Mouse (Mus musculus): ENCODE data around the gene Eogt. TPM values are rescaled to one million over a fixed set of nuclear protein-coding genes. Genes with fewer than 3 reads are reported as not detected.
A peak's percentile ranks its signal among the peaks of the same experiment; 100 is the strongest.

Eogt gene
- polyA plus RNA-seq, 1 experiment from 2014 or later: 10.1 TPM

- Histone ChIP-seq H3K27ac (replicated peaks) (peak overlapping the region; percentile 57), H3K4me3 (peak overlapping the region; percentile 45)
- 14% methylated on average over 12 of the region's 12 CpGs for WGBS
Measured at GRCm38 (mm10) chr6:97101190-97101957, 47.6 kb downstream of the Eogt start.

GRCm38 (mm10) chr6:97082336-97082735, 66.6 kb downstream of the Eogt start:
- WGBS: 93% methylated on average over 2 of the region's 2 CpGs

More at GRCm38 (mm10) chr6:97101190-97101957, 47.6 kb downstream of the Eogt start:
- H3K9me3 ChIP-seq (replicated peaks): no peaks in the 10 kb centered on the region
- DNase-seq (ENCODE audit: low spot score): peak; percentile 15
- H3K27me3 ChIP-seq (ENCODE audit: low read depth, poor library complexity, severe bottlenecking): peaks cover 19% of the 10 kb centered on the region
- H3K36me3 ChIP-seq: no peaks in the 10 kb centered on the region
- peaks cover 31% of the 10 kb centered on the region for H3K4me1 ChIP-seq

GRCm38 (mm10) chr6:97080016-97080415, 69.0 kb downstream of the Eogt start:
- Histone ChIP-seq H3K9me3 (replicated peaks) (0 out of 2 replicates have a peak, but pooled peaks cover 3% of the 10 kb centered on the region), H3K27ac (replicated peaks) (no peak overlapping the region), H3K4me1 (peaks cover 17% of the 10 kb centered on the region), H3K27me3 (ENCODE audit: low read depth, poor library complexity, severe bottlenecking) (0 out of 2 replicates have a peak, but pooled peaks cover 4% of the 10 kb centered on the region), H3K4me3 (no peak overlapping the region), H3K36me3 (no peaks in the 10 kb centered on the region)
- 39% methylated on average over 9 of the region's 9 CpGs for WGBS
- DNase-seq (ENCODE audit: low spot score): no peak

More at GRCm38 (mm10) chr6:97082336-97082735, 66.6 kb downstream of the Eogt start:
- no peaks in the 10 kb centered on the region for H3K36me3 ChIP-seq
- 0 out of 2 replicates have a peak, but pooled peaks cover 3% of the 10 kb centered on the region for H3K9me3 ChIP-seq (replicated peaks)
- no peak overlapping the region for H3K4me3 ChIP-seq
- 0 out of 2 replicates have a peak, but pooled peaks cover 4% of the 10 kb centered on the region for H3K27me3 ChIP-seq (ENCODE audit: low read depth, poor library complexity, severe bottlenecking)
- peaks cover 17% of the 10 kb centered on the region for H3K4me1 ChIP-seq
- H3K27ac ChIP-seq (replicated peaks): no peak overlapping the region
- no peak for DNase-seq (ENCODE audit: low spot score)

GRCm38 (mm10) chr6:97060074-97060681, 88.8 kb downstream of the Eogt start, which contains the start of gene Fam19a4:
Gene Fam19a4, minus strand, starts transcription at chr6:97060413.
- peaks cover 56% of the 10 kb centered on the region for H3K27me3 ChIP-seq (ENCODE audit: low read depth, poor library complexity, severe bottlenecking)
- peak; percentile 81 for DNase-seq (ENCODE audit: low spot score)
- H3K36me3 ChIP-seq: no peaks in the 10 kb centered on the region
- H3K9me3 ChIP-seq (replicated peaks): no peaks in the 10 kb centered on the region
- H3K27ac ChIP-seq (replicated peaks): peak within 1 kb of the TSS; percentile 14
- peaks cover 28% of the 10 kb centered on the region for H3K4me1 ChIP-seq
- peak within 1 kb of the TSS; percentile 58 for H3K4me3 ChIP-seq
- under 1% methylated on average over 30 of the region's 30 CpGs for WGBS

Other genes starting within 250 kb of the Eogt start
- 1.8 and 3.0 TPM in 2 replicates for gene Fam19a4, start 88.8 kb downstream of the Eogt start, polyA plus RNA-seq (2016; fragmentation: Nextera tagmentation; extraction: Ambion mirVana)
- 24.1 and 28.8 TPM in 2 replicates for gene Tmf1, start 29.9 kb upstream of the Eogt start, polyA plus RNA-seq (2016; fragmentation: Nextera tagmentation; extraction: Ambion mirVana)
- gene Uba3, start 56.5 kb upstream of the Eogt start, polyA plus RNA-seq (2016; fragmentation: Nextera tagmentation; extraction: Ambion mirVana): 85.0 and 85.6 TPM in 2 replicates
- 40.0 and 48.7 TPM in 2 replicates for gene Arl6ip5, start 61.5 kb upstream of the Eogt start, polyA plus RNA-seq (2016; fragmentation: Nextera tagmentation; extraction: Ambion mirVana)
- gene Lmod3, start 103.6 kb upstream of the Eogt start, polyA plus RNA-seq (2016; fragmentation: Nextera tagmentation; extraction: Ambion mirVana): not detected in 2 replicates

All from midbrain, embryonic 10.5 days (tissue).